Mouse (Mus musculus): ENCODE data around the gene Pxt1. TPM values are rescaled to one million over a fixed set of nuclear protein-coding genes. Genes with fewer than 3 reads are reported as not detected.
"Not testable (repeated sequence)": the region's sequence is repeated elsewhere in the genome, so short reads cannot be mapped to it uniquely, and the experiment has no call there.

Gene Pxt1
- polyA plus RNA-seq (2015; fragmentation: Nextera tagmentation; extraction: Ambion mirVana) = not detected in 2 replicates

- no peak for DNase-seq (ENCODE audit: low spot score)
Measured at GRCm38 (mm10) chr17:28943740-28944139, at the start of gene Pxt1. Pxt1 (minus strand) TSS chr17:28943840.

DNA sequence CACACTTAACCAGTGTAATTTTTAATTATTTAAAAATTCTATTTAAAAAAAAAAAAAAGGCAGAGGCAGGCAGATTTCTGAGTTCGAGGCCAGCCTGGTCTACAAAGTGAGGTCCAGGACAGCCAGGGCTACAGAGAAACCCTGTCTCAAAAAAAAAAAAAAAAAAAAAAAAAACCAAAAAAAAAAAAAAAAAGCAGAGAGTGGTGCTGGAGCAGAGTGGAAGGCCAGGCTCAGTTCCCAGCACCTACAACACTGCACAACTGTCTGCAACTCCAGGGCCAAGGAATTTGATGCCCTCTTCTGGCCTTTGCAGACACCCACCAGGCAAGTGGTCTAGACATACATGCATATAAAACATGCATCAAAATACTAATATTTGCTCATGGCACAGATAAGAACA, 49.4 kb upstream of the Pxt1 start:
- DNase-seq (ENCODE audit: low spot score) = not testable (repeated sequence)

DNA sequence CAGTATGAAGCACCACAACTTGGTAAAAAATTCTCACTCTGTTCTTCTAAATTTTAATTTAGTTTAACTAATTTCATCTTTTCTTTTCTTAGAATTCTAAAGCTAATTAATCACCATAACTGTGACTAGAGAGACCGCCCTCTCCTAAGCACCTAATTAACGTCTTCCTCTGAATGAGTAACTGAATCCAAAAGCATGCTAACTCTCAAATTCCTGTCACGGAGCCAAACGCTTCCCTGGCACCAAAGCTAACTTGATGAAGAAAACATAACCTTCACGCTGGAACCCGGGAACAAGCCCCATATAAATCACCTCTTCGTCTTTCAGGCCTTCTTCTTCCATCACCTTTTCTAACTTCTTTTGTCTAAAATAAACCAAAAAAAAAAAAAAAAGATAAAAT, 48.5 kb upstream of the Pxt1 start:
- DNase-seq (ENCODE audit: low spot score) = no peak

- no peak for DNase-seq (ENCODE audit: low spot score)
Measured at GRCm38 (mm10) chr17:28991286-28991685, 47.6 kb upstream of the Pxt1 start.

- DNase-seq (ENCODE audit: low spot score) = no peak
Measured at GRCm38 (mm10) chr17:28990060-28990459, 46.4 kb upstream of the Pxt1 start.

- DNase-seq (ENCODE audit: low spot score) = no peak
Measured at GRCm38 (mm10) chr17:28988996-28989395, 45.4 kb upstream of the Pxt1 start.

- DNase-seq (ENCODE audit: low spot score) = no peak
Measured at GRCm38 (mm10) chr17:28988291-28988690, 44.7 kb upstream of the Pxt1 start.

DNA sequence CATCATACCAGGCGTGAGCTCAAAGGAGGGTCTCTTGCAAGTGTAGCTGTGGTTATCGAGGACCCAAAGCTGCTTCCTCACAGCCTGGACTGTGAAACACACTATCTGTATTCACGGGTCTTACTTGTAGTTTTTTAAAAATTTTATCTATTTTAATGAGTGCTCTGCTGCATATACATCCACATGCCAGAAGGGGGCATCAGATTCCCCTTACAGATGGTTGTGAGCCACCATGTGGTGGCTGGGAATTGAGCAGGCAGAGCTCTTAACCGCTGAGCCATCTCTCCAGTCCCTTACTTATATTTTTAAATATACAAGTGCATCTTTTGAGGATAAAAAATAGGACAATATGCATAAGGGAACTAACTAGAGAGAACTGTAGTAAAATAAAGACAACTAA, 44.1 kb upstream of the Pxt1 start:
- DNase-seq (ENCODE audit: low spot score) = peak; percentile 73

DNA sequence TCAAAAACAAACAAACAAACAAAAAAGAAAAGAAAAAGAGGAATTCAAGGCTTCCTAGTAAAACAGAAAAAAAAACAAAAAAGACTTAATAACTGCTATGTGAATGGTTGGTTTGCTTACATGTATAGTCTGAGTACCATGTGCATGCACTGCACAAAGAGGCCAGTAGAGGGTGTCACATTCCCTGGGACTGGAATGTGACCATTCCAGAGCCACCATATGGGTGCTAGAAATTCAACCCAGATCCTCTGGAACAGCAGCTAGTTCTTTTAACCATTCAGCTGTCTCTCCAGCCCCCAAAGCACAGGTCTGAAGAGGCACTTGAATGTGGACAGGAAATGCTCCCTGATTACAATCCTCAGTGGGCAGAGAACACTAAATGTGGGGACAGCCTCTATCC, 43.2 kb upstream of the Pxt1 start:
- DNase-seq (ENCODE audit: low spot score) = no peak

DNA sequence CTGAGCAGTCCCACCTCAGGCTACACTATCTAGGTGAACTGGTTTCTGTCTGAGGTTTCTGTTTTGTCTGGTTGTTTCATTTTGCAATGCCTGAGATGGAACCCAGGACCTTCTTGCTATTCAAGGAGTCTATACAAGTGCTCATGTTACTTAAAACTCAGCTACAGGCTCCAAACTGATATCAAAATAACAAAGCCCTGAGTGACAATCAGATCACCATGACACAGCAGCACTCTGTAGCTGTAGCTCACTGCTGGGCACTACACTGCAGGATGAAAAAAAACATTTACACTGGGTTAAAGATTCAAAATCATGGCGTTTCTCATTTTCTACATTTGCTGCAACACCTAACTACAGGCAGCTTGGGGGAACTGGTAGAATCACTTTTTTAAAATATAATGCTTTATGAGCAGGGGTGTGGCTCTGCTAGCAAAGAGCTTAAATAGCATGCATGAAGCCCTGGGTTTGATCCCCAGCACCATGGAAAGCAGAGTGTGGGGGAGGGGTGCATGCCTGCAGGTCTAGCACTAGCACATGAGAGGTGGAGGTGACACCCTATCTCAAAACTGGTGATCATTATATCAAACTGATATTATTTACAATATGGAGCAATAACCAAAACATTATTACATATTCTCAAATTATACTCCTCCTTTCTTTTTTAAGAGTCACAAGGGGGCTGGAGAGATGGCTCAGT, 41.2 kb upstream of the Pxt1 start:
- no peak for DNase-seq (ENCODE audit: low spot score)

DNA sequence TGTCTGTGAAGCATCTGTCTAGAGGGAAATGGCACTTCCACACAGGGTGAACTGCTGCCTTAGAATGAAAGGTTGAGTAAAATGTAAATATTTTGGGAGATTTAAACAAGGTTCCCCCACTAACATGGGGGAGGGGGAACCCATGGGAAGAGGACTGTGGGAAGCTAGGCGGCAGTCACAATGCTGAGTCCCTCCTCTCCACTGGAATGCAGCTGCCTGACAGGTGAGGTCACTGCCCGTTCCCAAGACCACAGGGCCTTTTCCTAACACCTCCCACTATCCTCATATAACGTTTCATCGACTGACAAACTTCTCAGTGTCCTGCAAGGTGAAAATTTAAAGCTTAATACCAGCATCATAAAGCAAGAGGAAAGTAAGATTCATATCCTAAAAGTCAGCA, 39.0 kb upstream of the Pxt1 start:
- no peak for DNase-seq (ENCODE audit: low spot score)

DNA sequence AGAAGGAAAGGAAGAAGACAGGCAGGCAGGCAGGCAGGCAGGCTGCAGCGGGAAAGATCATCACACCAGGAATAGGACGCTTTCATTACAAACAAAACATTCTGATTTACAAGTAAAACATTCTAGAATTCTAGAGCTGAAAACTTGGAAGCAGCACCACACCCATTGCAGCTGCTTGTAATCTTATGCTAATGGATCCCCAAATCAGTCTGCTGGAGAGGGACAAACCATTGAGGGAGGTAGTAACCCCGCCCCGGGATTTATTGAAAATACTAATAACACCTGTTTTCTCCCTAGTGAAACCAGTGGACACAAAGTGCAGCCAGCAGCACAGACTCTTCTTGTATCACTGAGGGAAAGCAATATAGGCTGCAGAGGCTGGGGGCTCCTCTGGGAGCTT, 37.4 kb upstream of the Pxt1 start:
- no peak for DNase-seq (ENCODE audit: low spot score)

- no peak for DNase-seq (ENCODE audit: low spot score)
Measured at GRCm38 (mm10) chr17:28979091-28979490, 35.5 kb upstream of the Pxt1 start.

DNA sequence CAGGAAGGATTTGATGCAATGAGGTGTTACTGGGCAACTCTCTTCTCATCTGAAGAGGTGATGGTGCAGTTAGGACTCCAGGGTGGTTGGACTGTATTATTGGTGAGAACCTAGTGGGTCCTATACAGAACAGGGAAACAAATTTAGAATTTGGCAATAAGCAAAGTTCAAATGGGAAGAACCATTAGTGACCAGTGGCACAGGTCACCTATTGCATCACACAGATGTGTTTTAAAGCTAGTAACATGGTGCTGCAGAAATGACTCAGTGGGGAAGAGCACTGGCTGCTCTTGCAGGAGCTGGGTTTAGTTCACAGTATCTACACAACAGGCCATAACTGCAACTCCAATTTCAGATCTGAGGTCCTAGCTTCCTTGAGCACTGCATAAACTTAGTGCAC, 26.5 kb upstream of the Pxt1 start:
- DNase-seq (ENCODE audit: low spot score) = no peak

DNA sequence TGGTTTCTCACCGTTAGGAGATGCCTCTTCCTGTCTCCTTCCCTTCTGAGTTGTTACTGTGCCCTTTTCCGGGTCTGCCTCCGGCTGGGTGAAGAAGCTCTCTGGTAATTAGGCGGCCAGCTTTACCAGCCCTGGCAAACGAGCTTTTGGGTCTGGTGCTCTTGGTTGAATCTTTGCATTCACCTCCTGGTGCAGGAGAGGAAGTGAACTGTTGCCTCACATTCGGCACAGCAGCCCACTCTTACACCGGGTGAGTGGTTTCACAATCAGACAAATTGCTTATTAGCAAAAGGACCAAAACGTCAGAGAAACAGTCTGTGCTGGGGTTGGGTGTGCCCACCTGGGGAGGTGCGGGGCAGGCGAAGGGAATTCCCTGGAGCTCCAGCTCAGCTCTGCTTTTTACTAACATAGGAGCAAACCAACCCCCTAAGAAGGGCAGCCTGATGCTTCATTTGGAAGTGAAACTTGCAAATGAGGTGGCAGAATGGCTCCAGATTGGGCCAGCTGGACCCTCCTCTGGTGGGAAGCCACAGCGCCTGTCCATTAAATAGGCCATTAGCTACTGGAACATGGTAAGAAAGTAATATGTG, 23.5 kb upstream of the Pxt1 start:
- peak; percentile 53 for DNase-seq (ENCODE audit: low spot score)

DNA sequence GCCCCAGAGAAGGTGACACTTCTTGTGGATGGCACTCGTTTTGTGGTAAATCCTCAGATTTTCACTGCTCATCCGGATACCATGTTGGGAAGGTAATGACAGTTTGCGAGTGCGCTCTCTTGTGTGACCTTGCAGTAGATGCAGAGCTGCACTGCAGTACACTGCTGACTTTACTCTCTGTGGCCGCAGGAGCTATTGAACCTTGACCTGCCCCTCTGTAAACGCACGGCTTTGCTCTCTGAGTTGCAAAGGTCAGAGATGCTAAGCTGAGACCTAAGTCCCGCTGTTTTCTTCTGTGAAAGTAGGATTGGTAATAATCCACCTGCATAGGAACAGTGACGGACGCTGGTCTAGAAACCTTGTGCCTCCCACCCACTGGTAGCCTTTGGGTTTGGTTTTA, 18.0 kb upstream of the Pxt1 start:
- no peak for DNase-seq (ENCODE audit: low spot score)

- DNase-seq (ENCODE audit: low spot score) = no peak
Measured at GRCm38 (mm10) chr17:28960597-28960996, 17.0 kb upstream of the Pxt1 start.

DNA sequence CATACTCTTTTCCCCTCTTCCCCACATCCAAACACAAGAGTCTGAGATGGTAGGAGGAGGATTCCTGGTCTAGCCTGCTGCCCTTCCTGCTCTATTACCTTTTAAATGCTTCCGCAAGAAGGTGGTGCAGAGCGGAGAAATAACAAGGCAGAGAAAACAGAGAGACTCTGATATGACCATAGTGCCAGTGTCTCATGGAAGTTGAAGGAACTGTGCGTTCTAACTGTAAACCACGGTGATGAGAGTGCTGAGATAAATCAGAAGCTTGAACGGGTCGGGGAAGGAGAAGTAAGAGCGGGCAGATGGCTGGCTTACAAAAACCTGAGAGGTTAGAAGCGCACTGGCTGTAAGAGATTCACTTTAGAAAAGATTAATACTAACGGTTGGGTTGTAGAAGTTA, 10.8 kb upstream of the Pxt1 start:
- DNase-seq (ENCODE audit: low spot score) = no peak

DNA sequence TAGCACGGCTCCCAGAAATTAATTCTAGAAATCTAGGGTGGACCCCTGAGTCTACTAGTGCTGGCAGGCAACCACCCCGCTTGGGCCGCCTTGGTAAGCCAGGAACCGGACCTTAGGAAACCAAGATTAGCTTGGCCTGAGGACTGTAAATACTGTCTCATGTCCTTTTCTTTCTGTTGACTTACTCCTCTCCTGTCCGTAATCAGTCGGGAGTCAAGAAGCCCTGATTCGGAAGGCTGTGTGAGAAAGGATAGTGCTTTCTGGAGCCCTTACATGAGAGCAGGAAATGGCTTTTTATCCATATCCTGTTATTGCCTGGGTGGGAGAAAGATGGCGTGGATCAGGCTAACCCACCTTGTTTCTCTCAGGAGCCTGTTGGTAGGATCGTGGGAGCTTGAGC, 9.6 kb upstream of the Pxt1 start:
- peak; percentile 15 for DNase-seq (ENCODE audit: low spot score)

- DNase-seq (ENCODE audit: low spot score) = peak; percentile 91
Measured at GRCm38 (mm10) chr17:28951831-28952799, 8.5 kb upstream of the Pxt1 start, which contains the start of gene Kctd20. Kctd20 (plus strand) TSS chr17:28951950.

GRCm38 (mm10) chr17:28950751-28951150, 7.1 kb upstream of the Pxt1 start:
- DNase-seq (ENCODE audit: low spot score) = no peak

DNA sequence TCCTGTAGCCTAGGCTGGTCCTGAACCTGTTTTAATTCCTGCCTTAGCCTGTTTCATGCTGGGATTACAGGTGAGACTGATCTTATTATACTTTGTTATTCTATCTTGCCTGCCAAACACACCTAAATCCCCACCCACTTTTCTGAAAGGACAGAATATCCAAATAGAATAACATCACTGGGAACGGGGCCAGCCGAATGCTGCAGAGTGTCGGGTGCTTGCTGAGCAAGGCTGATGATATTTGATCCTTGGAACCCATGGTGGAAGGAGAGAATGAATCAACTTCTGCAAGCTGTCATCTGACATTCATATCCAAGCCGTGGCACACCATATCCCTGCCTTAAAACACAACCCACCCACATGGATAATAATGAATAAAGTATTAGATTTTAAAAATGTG, 5.0 kb upstream of the Pxt1 start:
- no peak for DNase-seq (ENCODE audit: low spot score)

Data from thymus, postnatal 0 days (tissue).